Mouse (Mus musculus): ENCODE measurements around the gene Acbd4.
A peak's percentile ranks its signal among the peaks of the same experiment; 100 is the strongest.

Acbd4 gene

DNA sequence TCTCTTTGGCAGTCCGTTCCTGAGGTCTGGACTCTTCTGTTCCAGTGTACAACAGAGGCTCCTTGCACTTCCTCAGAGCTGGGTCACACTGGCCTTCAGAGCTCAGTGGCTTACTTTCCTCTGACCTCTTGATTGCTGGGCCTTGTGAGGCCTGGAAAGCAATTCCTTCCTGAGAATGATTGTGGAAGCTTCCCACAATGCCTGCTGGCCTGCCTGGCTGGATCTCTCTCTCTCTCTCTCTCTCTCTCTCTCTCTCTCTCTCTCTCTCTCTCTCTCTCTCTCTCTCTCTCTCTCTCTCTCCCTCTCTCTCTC lies 40.4 kb downstream of the Acbd4 start:
- DNase-seq (ENCODE audit: low spot score in 2 of 2), result no peak

DNA sequence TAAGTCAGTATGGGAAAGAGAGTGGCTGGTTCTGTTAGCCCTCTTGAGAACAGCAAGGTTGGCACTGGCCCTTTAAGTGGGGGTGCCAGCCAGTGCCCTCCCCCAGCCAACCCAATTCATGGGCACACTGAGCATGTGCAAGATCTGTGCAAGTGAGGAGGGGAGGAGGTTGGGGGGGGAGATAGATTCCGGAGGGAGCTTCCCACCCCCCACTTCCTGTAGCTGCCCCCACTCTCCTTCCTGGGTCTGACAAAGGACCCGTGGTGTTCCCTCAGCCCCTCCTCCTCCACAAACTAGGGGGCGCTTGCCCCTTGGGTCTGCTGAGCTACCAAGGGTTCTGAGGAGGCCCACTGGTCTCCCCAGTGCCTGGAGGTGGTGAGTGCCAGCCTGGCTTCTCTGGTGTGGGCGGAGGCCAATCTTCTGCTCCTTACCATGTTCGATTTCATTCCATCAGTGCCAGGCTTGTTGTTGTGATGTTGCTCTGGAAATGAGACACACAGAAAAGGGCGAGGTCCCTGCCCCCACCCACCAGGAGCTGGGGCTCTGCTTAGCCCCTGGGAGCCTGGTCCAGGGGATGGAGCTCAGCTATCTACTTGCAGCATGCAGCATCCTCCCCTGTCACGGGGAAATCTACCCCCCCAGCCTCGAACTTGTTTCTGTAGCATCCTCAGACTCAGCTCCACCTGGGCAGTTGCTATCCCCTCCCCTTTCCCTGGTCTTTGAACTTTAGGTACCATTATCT lies 41.1 kb downstream of the Acbd4 start:
- peak in 1 of 2 experiments; percentile 59 for DNase-seq (ENCODE audit: low spot score in 2 of 2)

DNA sequence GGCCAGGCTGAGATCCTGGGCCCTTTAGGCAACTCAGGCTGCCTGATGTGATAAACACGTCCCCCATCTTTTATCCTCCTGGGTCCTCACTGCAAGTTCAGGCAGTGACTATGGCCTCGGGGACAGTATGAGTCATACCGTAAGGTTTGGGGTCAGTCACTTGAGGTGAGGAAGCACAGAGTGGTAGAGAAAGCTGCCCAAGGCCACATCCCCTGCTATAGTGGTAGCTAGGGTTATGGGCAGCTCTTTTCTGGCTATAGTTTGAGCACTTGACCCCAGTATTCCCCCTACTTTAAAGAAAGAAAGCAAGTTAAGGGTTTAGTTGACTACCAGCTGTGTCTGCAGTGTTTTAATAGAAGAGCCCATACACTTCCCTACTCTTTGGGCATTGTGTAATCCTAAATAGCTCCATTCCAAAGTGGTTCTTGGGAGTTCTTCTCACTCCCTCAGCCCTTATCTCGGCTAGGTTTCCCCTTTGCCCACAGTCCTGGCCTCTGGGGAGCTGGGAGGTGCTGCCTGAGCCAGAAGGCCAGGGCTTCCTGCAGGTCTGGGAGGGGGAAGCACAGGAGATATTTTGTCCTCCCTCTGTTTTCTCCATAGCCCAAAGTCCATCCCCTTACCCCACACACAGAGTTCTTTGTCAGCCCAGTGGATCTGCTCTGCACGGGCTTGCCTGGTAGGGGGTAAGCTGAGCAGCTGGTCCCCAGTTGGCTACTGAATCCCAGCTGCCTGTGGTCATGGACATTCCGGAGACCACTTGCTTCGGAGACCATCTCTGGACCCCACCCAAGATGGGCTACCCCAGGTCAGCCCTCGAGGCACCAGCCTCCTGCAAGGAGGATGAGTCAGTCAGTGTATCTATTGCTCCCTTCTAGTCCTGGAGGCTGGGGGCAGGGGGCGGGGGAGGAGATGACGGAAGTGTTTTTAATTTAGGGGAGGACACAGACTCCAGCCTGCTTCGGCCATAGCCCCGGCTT lies 43.1 kb downstream of the Acbd4 start:
- DNase-seq (ENCODE audit: low spot score in 2 of 2), result no peak

DNA sequence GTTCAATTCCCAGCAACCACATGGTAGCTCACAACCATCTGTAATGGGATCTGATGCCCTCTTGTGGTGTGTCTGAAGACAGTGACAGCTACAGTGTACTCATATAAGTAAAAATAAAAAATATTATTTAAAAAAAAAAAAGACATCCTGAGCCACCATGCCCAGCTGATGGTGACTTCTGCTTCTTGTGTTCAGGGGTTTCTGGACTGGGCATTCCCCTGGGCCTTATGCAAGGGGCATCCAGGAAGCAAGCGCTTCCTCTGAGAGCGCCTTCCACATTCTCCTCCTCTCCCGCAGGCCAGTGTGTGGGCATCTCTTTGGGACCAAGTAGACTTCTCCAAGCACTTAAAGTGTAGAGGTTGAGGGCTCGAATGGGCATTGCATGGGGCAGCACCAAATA lies 44.9 kb downstream of the Acbd4 start:
- DNase-seq (ENCODE audit: low spot score in 2 of 2), result no peak

DNA sequence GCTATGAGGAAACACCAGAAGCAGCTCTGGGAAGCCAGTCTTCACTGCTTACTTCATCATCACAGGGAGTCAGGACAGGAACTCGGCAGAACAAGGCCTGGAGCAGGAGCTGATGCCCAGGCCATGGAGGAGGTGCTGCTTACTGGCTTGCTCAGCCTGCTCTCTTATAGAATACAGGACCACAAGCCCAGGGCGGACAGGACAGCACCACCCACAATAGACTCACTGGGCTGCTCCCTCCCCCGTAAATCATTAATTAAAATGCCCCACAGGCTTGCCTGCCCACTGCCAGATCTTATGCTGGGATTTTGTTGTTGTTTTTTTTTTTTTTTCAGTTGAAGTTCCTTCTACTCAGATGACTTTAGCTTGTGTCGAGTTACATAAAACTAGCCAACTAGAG lies 46.3 kb downstream of the Acbd4 start:
- DNase-seq (ENCODE audit: low spot score in 2 of 2), result no peak

DNA sequence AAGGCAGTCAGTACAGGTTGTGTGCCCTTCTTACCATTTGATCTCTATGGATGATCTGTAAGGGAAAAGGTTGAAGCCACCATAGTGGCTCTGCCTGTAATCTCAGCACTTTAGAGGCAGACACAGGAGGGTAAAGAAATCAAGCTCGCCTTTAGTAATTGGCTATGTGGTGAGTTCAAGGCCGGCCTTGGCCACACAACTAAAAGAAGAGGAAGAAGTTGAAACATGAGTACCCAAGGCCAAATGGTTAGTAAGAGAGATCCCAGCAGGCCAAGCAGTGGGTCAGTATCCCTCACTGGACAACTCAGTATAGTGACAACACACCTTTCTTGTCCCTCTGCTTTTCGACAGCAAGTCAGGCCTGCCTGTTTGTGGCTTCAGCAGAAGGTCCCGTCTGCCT lies 48.3 kb downstream of the Acbd4 start:
- DNase-seq (ENCODE audit: low spot score in 2 of 2), result no peak

DNA sequence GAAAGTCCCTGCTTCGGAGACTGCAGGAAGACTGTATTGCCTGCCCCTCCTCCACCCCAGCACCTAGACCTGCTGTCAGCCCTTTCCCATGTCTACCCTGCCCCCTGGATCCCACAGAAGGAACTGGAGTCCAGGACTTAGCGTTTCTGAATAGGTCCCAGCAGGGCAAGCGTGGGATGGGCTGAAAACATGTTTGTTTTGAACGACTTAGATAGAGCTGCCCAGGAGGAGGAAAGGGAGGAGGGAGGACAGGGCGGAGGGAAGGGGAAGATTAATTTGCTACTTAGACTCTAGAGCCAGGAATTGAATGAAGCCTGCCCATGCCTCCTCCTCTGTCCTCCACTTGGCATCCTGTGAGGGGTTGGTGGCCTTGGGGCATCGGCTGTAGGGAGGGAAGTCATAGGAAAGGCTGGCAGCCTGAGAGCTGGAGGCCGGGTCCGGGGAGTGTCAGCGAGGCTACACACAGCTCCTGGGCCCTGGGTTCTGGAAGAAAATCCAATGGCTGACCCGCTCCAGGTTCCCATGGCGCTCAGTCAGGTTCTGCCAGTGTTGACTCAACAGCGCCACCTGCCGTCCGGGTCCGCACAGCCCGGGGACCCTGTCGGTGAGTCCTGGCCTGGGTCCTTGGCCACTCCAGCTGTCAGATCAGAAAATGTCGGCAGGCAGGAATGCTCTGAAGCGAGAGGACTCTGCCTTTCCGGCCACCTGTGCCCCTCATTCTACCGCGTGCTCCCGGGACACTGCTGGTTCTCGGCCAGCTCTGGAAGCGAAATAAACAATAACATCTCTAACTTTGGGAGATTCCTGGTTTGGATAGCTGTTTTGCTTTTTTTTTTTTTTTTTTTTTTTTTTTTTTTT lies 57.4 kb downstream of the Acbd4 start:
- DNase-seq (ENCODE audit: low spot score in 2 of 2), result peak; percentile 91 to 95

DNA sequence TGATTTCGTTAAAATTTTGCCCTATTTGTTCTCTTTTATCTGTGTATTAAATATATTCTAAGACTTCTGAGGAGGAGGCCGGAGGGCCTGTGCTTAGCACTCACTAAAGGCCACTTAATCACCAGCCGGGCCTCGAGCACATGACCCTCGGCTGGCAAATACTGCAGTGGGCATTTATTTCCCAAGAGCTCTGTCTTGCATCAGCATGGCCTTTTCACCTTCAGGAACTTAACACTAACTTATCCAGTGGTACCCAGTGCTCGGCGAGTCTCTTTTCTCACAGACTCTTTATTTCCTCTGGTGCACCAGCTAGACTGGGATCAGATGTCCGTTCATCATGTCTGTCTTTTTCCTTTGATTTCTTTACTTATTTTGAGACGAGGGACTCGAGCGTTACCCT lies 59.3 kb downstream of the Acbd4 start:
- no peak for DNase-seq (ENCODE audit: low spot score in 2 of 2)

DNA sequence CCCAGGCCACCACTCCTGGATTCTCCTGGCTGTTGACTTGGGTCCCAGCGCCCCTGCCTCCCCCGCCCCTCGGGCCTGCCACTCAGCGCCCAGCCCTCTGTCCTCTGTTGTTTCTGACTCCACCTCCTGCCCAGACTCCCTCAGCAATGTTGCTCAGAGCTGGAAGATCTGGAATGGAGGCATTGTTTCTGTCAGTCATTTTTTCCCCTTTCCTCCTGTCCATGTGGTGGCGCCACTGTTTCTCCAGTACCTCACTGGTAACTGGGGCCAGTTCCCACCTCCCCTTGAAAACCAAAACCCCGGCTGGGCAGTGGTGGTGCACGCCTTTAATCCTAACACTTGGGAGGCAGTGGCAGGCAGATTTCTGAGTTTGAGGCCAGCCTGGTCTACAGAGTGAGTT lies 60.0 kb downstream of the Acbd4 start:
- DNase-seq (ENCODE audit: low spot score in 2 of 2), result no peak
